Mouse (Mus musculus) ES-E14 (cell line): ENCODE data around the gene Gm43720. TPM values are rescaled to one million over a fixed set of nuclear protein-coding genes. Genes with fewer than 3 reads are reported as not detected.

Source experiments
- DNase-seq: peaks from one replicate; pipeline ENCODE4 v3.0.0-alpha.2; 2013; ENCODE audit warnings: low read depth, low spot score
- H3K27ac ChIP-seq: 2 replicates; pipeline ENCODE4 v1.5.1; 2012; ENCODE audit warnings: low read depth, mild to moderate bottlenecking, low read length, moderate library complexity, mixed read lengths; ENCODE audit not compliant: poor library complexity, insufficient read depth, severe bottlenecking
- H3K36me3 ChIP-seq: 2 replicates; pipeline ENCODE4 v1.6.1; 2012; ENCODE audit warnings: mild to moderate bottlenecking, low read length, moderate library complexity, mixed read lengths; ENCODE audit not compliant: control insufficient read depth, poor library complexity, insufficient read depth, severe bottlenecking
- H3K4me1 ChIP-seq, 2 experiments: fragments of 150-350 bp in 1 of 2; sonication (generic) in 1 of 2; 2 replicates each; pipeline ENCODE4 v1.6.1; 2012; ENCODE audit warnings: low read length in 2 of 2, mild to moderate bottlenecking in 1 of 2, mixed read lengths in 1 of 2; ENCODE audit not compliant: control insufficient read depth in 2 of 2, insufficient read depth in 2 of 2, poor library complexity in 1 of 2
- H3K4me3 ChIP-seq, 2 experiments: fragments of 150-350 bp in 1 of 2; sonication (generic) in 1 of 2; 2 replicates each; pipeline ENCODE4 v1.5.1; 2012; ENCODE audit warnings: low read length in 2 of 2, low read depth in 1 of 2, mild to moderate bottlenecking in 1 of 2, mixed read lengths in 1 of 2; ENCODE audit not compliant: insufficient read depth in 1 of 2, poor library complexity in 1 of 2, severe bottlenecking in 1 of 2
- H3K9ac ChIP-seq: 2 replicates; pipeline ENCODE4 v1.6.1; 2012; ENCODE audit warnings: low read depth, mild to moderate bottlenecking, low read length, mixed read lengths; ENCODE audit not compliant: poor library complexity, insufficient read depth, severe bottlenecking
- H3K9me3 ChIP-seq: fragments of 150-350 bp; sonication (generic); 2 replicates; pipeline ENCODE4 v1.6.1; 2012; ENCODE audit warnings: low read depth, mild to moderate bottlenecking, low read length; ENCODE audit not compliant: control insufficient read depth, insufficient read depth
- CHD2 ChIP-seq: IDR thresholded peaks from 2 replicates; pipeline ENCODE4 v1.6.1; 2014; ENCODE audit warnings: mild to moderate bottlenecking, low read depth, low read length, inconsistent platforms
- HCFC1 ChIP-seq: IDR thresholded peaks from 2 replicates; pipeline ENCODE4 v1.6.1; 2012; ENCODE audit warnings: low read length, inconsistent platforms, borderline replicate concordance; ENCODE audit not compliant: insufficient read depth
- MAFK ChIP-seq: IDR thresholded peaks from 2 replicates; pipeline ENCODE4 v1.6.1; 2014; ENCODE audit warnings: mild to moderate bottlenecking, low read depth, low read length, inconsistent platforms; ENCODE audit not compliant: insufficient read depth
- ZC3H11A ChIP-seq: IDR thresholded peaks from 2 replicates; pipeline ENCODE4 v1.6.1; 2012; ENCODE audit warnings: low read depth, mild to moderate bottlenecking, inconsistent platforms, low read length, borderline replicate concordance
- ZNF384 ChIP-seq: IDR thresholded peaks from 2 replicates; pipeline ENCODE4 v1.6.1; 2012; ENCODE audit warnings: low read depth, low read length, inconsistent platforms
- in situ Hi-C, 2 experiments: fragments of 600-800 bp; cut with MboI; formaldehyde crosslinking; loops; one replicate each; pipeline ENCODE4 v1.15.1; 2025; ENCODE audit warnings: low sequenced_read_pairs in 2 of 2, inconsistent platforms in 1 of 2; ENCODE audit not compliant: unreplicated experiment in 2 of 2
- total RNA-seq: library from RNA; depleted of rRNA; stranded (reverse); fragments of 300-350 nt; gene quantifications from 2 replicates; pipeline ENCODE4 v1.2.3, GENCODE M21; 2012

Gene Gm43720
- total RNA-seq, 1 experiment, result not detected

DNA sequence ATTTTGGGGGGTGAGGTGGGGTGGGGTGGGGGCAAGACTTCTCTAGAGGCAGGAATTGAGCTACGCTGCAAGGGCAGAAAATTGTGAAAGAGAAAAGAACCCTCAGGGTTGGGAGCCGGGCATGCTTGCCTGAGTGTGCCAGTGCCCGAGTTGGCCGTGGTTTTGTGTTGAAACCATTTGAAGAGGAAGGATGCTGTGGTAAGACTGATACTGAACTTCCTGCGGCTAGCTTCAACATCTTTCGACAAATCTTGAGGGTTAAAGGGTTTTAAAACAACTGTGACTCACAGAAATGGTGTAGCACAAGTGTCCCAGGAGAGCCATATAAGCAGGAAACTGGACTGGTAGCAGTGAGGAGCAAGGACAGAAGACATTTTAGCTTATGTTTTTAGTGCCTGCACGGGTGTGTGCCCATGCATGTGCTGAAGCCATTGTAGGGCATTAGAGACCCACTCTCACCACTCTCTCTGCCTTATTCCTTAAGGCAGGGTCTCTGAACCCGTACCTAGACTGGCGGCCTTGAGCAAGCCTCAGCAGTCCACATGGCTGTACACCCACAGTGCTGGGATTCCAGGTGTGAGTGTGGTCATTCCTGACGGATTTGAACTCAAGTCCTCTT is 22.7 kb downstream of the Gm43720 start:
- Histone ChIP-seq H3K9me3 (no peaks in the 10 kb centered on the region), H3K4me3 (no peak overlapping the region), H3K36me3 (peaks cover 30% of the 10 kb centered on the region), H3K9ac (no peak overlapping the region), H3K27ac (no peak overlapping the region), H3K4me1 (peaks cover 0 to 2% of the 10 kb centered on the region in 2 experiments; a peak in 1 of 4 replicates)
- DNase-seq, result no peak
- TF ChIP-seq MAFK (no peak), CHD2 (no peak), HCFC1 (no peak), ZNF384 (no peak), ZC3H11A (no peak)
- in situ Hi-C loops, result no loop called here

DNA sequence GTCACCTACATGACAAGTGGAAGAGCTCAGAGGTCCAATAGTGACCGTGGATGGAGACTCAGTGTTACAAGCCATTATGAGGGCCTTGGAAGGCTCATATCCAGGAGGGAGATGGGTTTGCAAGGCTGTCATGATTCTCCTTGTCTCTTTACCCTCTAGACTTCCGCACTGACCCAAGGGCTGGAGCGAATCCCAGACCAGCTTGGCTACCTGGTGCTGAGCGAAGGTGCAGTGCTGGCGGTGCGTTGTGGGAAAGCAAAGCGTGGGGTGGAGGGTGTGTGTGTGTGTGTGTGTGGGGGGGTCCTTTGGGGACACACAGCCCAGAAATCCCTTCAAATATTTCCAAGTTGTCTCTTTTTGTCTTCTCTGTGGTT is 23.7 kb downstream of the Gm43720 start:
- TF ChIP-seq ZC3H11A (no peak), CHD2 (no peak), MAFK (no peak), HCFC1 (no peak), ZNF384 (no peak)
- peak overlapping the region; percentile 83 for H3K9ac ChIP-seq
- peaks cover 20% of the 10 kb centered on the region for H3K36me3 ChIP-seq
- in situ Hi-C loops, result no loop called here
- no peaks in the 10 kb centered on the region for H3K9me3 ChIP-seq
- H3K4me1 ChIP-seq, result peaks cover 0 to 2% of the 10 kb centered on the region in 2 experiments; a peak in 1 of 4 replicates
- no peak for DNase-seq
- no peak overlapping the region for H3K27ac ChIP-seq
- H3K4me3 ChIP-seq, result peak overlapping the region; percentile 81 to 98

DNA sequence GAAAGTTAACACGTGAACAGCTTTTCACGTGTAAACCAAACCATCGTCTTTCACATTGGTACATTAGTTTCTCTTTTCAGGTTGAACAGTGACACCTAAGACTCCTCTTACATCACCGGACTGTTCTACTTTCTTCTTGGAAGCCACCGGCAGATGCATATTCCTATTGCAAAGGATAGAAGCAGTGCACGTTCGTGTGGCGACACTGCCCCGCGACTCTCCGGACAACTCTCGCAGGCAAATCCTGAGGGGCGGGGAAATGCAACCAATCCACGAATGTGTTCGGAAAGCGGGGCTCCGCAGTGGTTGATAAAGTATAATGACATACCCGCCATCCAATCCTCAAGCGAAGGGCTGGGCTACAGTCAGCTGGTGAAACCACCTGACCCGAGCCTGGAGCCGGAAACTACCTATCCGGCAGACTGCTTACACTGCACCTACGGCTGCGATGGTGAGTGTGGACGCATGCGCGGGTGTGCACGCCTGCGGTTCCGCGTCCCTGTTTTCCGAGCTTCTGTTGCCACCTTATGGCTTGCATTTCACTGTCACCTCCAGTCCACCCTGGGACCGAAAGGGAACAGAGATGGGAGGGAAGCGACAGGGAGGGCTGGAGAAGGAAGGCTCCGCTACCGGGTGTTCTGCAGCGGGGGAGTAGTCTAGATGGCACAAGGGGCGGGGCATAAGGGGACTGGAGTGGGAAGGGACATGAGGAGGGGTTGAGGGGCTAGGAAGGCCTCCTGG is 24.2 kb downstream of the Gm43720 start, which contains the start of gene Lamtor4:
Gene Lamtor4, plus strand, starts transcription at position 130 of the 741 bp plus-strand sequence.
- Histone ChIP-seq H3K4me1 (peaks cover 0 to 2% of the 10 kb centered on the region in 2 experiments; a peak in 1 of 4 replicates), H3K4me3 (peak within 1 kb of the TSS; percentile 81 to 98), H3K9ac (peak within 1 kb of the TSS; percentile 83), H3K36me3 (peaks cover 18% of the 10 kb centered on the region), H3K27ac (no peak within 1 kb of the TSS), H3K9me3 (no peaks in the 10 kb centered on the region)
- TF ChIP-seq CHD2 (peak; percentile 93), HCFC1 (no peak), ZNF384 (no peak), MAFK (peak; percentile 77)
- DNase-seq, result peak; percentile 97
- in situ Hi-C loops, result no loop called here

DNA sequence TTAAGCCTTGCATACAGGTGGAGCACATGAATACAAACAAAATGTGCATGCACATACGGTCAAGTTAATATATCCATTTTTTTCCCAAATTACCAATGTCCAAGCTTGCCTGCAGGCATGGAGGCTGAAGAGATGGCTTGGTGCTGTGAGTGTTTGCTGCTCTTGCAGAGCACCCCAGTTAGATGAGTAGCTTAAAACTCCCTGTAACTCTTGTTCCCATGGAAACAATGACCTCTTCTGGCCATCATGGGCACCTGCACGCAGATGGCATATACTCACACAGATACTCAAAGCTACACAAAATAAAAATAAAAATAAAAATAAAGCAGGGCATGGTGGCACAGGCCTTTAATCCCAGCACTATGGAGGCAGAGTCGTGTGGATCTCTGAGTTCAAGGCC is 26.7 kb downstream of the Gm43720 start:
- H3K9ac ChIP-seq, result no peak overlapping the region
- in situ Hi-C loops, result loop anchor here in 1 of 2 experiments (5.0 kb wide), 1 partner anchor 46 kb away; no protein-coding TSS in a partner anchor
- peaks cover 3% of the 10 kb centered on the region; the same call in 1 of the 2 replicates for H3K36me3 ChIP-seq
- H3K9me3 ChIP-seq, result no peaks in the 10 kb centered on the region
- H3K4me3 ChIP-seq, result no peak overlapping the region
- TF ChIP-seq HCFC1, result no peak
- TF ChIP-seq ZNF384, result no peak
- no peak for TF ChIP-seq ZC3H11A
- no peak for TF ChIP-seq CHD2
- no peak for TF ChIP-seq MAFK
- peaks cover 0 to 2% of the 10 kb centered on the region in 2 experiments; a peak in 1 of 4 replicates for H3K4me1 ChIP-seq
- no peak overlapping the region for H3K27ac ChIP-seq
- DNase-seq, result no peak
